Mouse (Mus musculus) midbrain, embryonic 11.5 days (tissue): ENCODE measurements around the gene Vmn1r85. TPM values are rescaled to one million over a fixed set of nuclear protein-coding genes. Genes with fewer than 3 reads are reported as not detected.

Experiments
- ATAC-seq: fragments of 200-750 bp; cut with Nextera tagmentation; 2 replicates; pipeline ENCODE4 v1.8.0; 2017; ENCODE audit warnings: moderate TSS enrichment, moderate library complexity; ENCODE audit not compliant: low FRiP score
- DNase-seq: peaks from one replicate; pipeline ENCODE4 v3.0.0; 2015; ENCODE audit warnings: low spot score; ENCODE audit errors: missing footprints
- H3K27ac ChIP-seq: fragments of 300-500 bp; sonication (generic); 2 replicates; pipeline ENCODE4 v1.5.1; 2014; ENCODE audit warnings: low read depth, low read length
- H3K27me3 ChIP-seq: fragments of 300-500 bp; sonication (generic); 2 replicates; pipeline ENCODE4 v1.6.1; 2014; ENCODE audit warnings: mild to moderate bottlenecking, low read length, moderate library complexity, mixed read lengths; ENCODE audit not compliant: control insufficient read depth, insufficient read depth
- H3K36me3 ChIP-seq: fragments of 300-500 bp; sonication (generic); 2 replicates; pipeline ENCODE4 v1.6.1; 2014; ENCODE audit warnings: mild to moderate bottlenecking, low read length, moderate library complexity, mixed read lengths; ENCODE audit not compliant: control insufficient read depth, insufficient read depth
- H3K4me1 ChIP-seq: fragments of 300-500 bp; sonication (generic); 2 replicates; pipeline ENCODE4 v1.6.1; 2014; ENCODE audit warnings: low read length; ENCODE audit not compliant: control insufficient read depth, insufficient read depth
- H3K4me2 ChIP-seq: fragments of 300-500 bp; sonication (generic); 2 replicates; pipeline ENCODE4 v1.6.1; 2014; ENCODE audit warnings: mild to moderate bottlenecking, moderate library complexity
- H3K4me3 ChIP-seq: fragments of 300-500 bp; sonication (generic); 2 replicates; pipeline ENCODE4 v1.5.1; 2014; ENCODE audit warnings: low read depth, low read length
- H3K9ac ChIP-seq: fragments of 300-500 bp; sonication (generic); 2 replicates; pipeline ENCODE4 v1.6.1; 2014; ENCODE audit warnings: low read length
- H3K9me3 ChIP-seq: fragments of 300-500 bp; sonication (generic); 2 replicates; pipeline ENCODE4 v1.6.1; 2016; ENCODE audit warnings: low read length; ENCODE audit not compliant: control insufficient read depth
- WGBS: fragments of 180-500 bp; shearing (Covaris S2); extraction: QIAGEN DNeasy Blood & Tissue Kit; methylation state at CpG from one replicate; pipeline ENCODE4 v1.1.7; 2014; 5-methylcytosine and 5-hydroxymethylcytosine counted together
- polyA plus RNA-seq: library from polyadenylated mRNA; unstranded; fragments of >200 nt; fragmentation: Nextera tagmentation; extraction: Ambion mirVana; gene quantifications from 2 replicates; pipeline ENCODE4 v1.2.1, GENCODE M21; 2014

Vmn1r85 gene
- polyA plus RNA-seq, 1 experiment from 2014 or later = not detected

GRCm38 (mm10) chr7:13034148-13034977 is 60.6 kb downstream of the Vmn1r85 start, which contains the start of gene Chmp2a:
Gene Chmp2a (minus strand): TSS chr7:13034807.
- under 1% methylated on average over 45 of the region's 45 CpGs for WGBS
- DNase-seq (peak; percentile 100), ATAC-seq (peak; percentile 82)
- Histone ChIP-seq H3K9me3 (no peaks in the 10 kb centered on the region), H3K4me3 (peak within 1 kb of the TSS; percentile 57), H3K4me2 (peak within 1 kb of the TSS; percentile 90), H3K36me3 (peaks cover 39% of the 10 kb centered on the region), H3K27ac (peak within 1 kb of the TSS; percentile 87), H3K27me3 (no peaks in the 10 kb centered on the region), H3K9ac (peak within 1 kb of the TSS; percentile 83), H3K4me1 (peaks cover 29% of the 10 kb centered on the region)

- 50% methylated on average over 13 of the region's 13 CpGs for WGBS
- peaks cover 47% of the 10 kb centered on the region for H3K36me3 ChIP-seq
- no peaks in the 10 kb centered on the region for H3K27me3 ChIP-seq
- DNase-seq (peak; percentile 86), ATAC-seq (no peak)
- no peaks in the 10 kb centered on the region for H3K9me3 ChIP-seq
- peaks cover 22% of the 10 kb centered on the region for H3K4me1 ChIP-seq
- peak overlapping the region; percentile 83 for H3K9ac ChIP-seq
- peak overlapping the region; percentile 87 for H3K27ac ChIP-seq
- peak overlapping the region; percentile 90 for H3K4me2 ChIP-seq
- H3K4me3 ChIP-seq = peak overlapping the region; percentile 57
Measured at GRCm38 (mm10) chr7:13033451-13034147, 61.4 kb downstream of the Vmn1r85 start.

Other genes starting within 250 kb of the Vmn1r85 start
- 5.3 and 6.3 TPM in 2 replicates for gene Zfp128, start 214.0 kb downstream of the Vmn1r85 start, polyA plus RNA-seq
- 19.6 and 21.7 TPM in 2 replicates for gene Zscan22, start 197.4 kb downstream of the Vmn1r85 start, polyA plus RNA-seq
- gene Rps5, start 172.9 kb downstream of the Vmn1r85 start, polyA plus RNA-seq = 788 and 866 TPM in 2 replicates
- gene Rnf225, start 167.8 kb downstream of the Vmn1r85 start, polyA plus RNA-seq = 0.55 and 0.59 TPM in 2 replicates
- 7.8 TPM in 2 replicates for gene Zfp324, start 129.3 kb downstream of the Vmn1r85 start, polyA plus RNA-seq
- 9.6 and 9.8 TPM in 2 replicates for gene Zfp446, start 117.3 kb downstream of the Vmn1r85 start, polyA plus RNA-seq
- gene Slc27a5, start 97.0 kb downstream of the Vmn1r85 start, polyA plus RNA-seq = not detected in 2 replicates
- gene Trim28, start 96.1 kb downstream of the Vmn1r85 start, polyA plus RNA-seq = 399 and 443 TPM in 2 replicates
- 25.7 and 32.8 TPM in 2 replicates for gene Zbtb45, start 85.1 kb downstream of the Vmn1r85 start, polyA plus RNA-seq
- 133 and 140 TPM in 2 replicates for gene Chmp2a, start 60.4 kb downstream of the Vmn1r85 start, polyA plus RNA-seq
- 152 and 166 TPM in 2 replicates for gene Ube2m, start 56.9 kb downstream of the Vmn1r85 start, polyA plus RNA-seq
- gene Mzf1, start 40.4 kb downstream of the Vmn1r85 start, polyA plus RNA-seq = 1.3 and 2.7 TPM in 2 replicates
- gene Vmn1r86, start 24.7 kb upstream of the Vmn1r85 start, polyA plus RNA-seq = not detected in 2 replicates
- not detected in 2 replicates for gene Vmn1r87, start 45.0 kb upstream of the Vmn1r85 start, polyA plus RNA-seq
- gene Vmn1r88, start 64.4 kb upstream of the Vmn1r85 start, polyA plus RNA-seq = not detected in 2 replicates
- gene Vmn1r89, start 117.8 kb upstream of the Vmn1r85 start, polyA plus RNA-seq = not detected in 2 replicates
- gene Lig1, start 182.1 kb upstream of the Vmn1r85 start, polyA plus RNA-seq = 136 and 137 TPM in 2 replicates
- 8.9 and 9.2 TPM in 2 replicates for gene Zswim9, start 183.5 kb upstream of the Vmn1r85 start, polyA plus RNA-seq
- gene Pla2g4c, start 229.5 kb upstream of the Vmn1r85 start, polyA plus RNA-seq = 1.4 and 1.8 TPM in 2 replicates